Mouse (Mus musculus): Measurements from ENCODE around the gene Snu13. TPM values are rescaled to one million over a fixed set of nuclear protein-coding genes. Genes with fewer than 3 reads are reported as not detected.

Gene Snu13
- 111 and 121 TPM in 2 replicates for polyA plus RNA-seq (2015; fragmentation: Nextera tagmentation; extraction: Ambion mirVana)

DNA sequence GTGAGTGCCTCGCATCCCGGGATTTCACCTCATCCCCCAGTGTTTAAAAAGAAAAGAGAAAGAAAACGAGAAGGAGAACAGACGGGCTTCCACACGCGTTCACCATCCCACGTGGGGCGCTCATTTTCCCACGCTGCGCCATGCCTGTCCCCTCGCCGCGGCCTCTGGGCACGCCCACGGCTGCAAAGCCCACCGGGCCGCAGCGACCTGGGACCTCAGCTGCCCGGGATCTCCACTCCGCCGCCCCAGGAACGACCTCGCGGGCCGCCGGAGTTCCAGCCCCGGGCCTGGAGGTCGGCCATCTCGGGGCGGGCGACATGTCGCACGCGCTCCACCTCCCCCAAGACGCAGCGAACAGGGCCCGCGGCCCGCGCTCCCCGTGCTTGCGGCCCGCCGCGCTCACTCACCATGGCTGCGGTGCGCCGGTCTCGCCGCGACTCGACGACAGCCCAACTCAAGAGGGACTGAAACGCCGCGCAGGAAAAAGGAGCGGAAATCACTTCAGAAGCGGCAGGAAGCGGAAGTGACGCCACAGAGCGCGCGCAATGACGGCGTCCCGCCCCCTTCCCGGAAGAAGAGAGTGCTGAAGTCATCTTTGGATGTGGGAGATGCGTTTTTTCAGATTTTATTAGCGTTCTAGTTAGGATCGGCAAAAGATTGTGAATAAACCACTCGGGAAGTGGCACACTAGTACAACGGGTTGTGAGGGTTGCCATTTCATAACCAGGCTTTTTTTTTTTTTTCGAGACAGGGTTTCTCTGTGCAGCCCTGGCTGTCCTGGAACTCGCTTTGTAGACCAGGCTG, at the start of gene Snu13:
Snu13 (minus strand) TSS at position 519 of the 804 bp plus-strand sequence.
- WGBS (ENCODE audit: insufficient replicate concordance) = under 1% methylated on average over 74 of the region's 74 CpGs
- H3K9ac ChIP-seq (ENCODE audit: low read depth, low read length) = peak within 1 kb of the TSS; percentile 93
- H3K27me3 ChIP-seq (ENCODE audit: control insufficient read depth, insufficient read depth, low read depth, low read length) = no peaks in the 10 kb centered on the region
- H3K9me3 ChIP-seq (replicated peaks; ENCODE audit: control insufficient read depth, low read length) = no peaks in the 10 kb centered on the region
- peak within 1 kb of the TSS; percentile 96 for H3K4me3 ChIP-seq (ENCODE audit: low read depth, low read length)
- peak within 1 kb of the TSS; percentile 83 for H3K27ac ChIP-seq (ENCODE audit: low read length)
- ATAC-seq (ENCODE audit: low read depth) = peak; percentile 85
- H3K4me1 ChIP-seq (ENCODE audit: control insufficient read depth, low read depth, low read length) = peaks cover 13% of the 10 kb centered on the region
- H3K4me2 ChIP-seq (ENCODE audit: low read depth, low read length) = peak within 1 kb of the TSS; percentile 82
- H3K36me3 ChIP-seq (ENCODE audit: control insufficient read depth, insufficient read depth) = peaks cover 12% of the 10 kb centered on the region; the same call in 1 of the 2 replicates

DNA sequence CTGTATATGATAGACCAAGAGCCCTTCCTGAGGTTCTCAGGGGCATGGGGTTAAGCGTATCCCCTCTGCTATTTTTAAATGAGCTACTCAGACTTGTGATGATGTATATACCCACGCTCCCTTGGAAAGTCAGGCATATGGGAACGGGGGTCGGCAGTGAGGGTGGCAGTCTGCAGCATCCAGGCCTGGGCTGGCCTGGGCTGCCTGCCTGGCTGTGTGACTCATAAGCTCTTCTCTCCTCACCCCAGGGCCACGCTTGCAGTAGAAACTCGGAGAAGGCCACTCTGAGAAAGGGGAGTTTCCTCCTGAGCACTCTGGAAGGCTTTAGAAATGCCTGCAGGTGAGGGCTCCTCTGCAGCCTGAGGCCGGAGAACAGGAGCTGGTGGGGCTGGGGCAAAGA, 43.7 kb upstream of the Snu13 start:
- Histone ChIP-seq H3K27ac (ENCODE audit: low read length) (no peak overlapping the region), H3K27me3 (ENCODE audit: control insufficient read depth, insufficient read depth, low read depth, low read length) (peaks cover 3% of the 10 kb centered on the region; the same call in 1 of the 2 replicates)
- 61% methylated on average over 7 of the region's 7 CpGs for WGBS (ENCODE audit: insufficient replicate concordance)

DNA sequence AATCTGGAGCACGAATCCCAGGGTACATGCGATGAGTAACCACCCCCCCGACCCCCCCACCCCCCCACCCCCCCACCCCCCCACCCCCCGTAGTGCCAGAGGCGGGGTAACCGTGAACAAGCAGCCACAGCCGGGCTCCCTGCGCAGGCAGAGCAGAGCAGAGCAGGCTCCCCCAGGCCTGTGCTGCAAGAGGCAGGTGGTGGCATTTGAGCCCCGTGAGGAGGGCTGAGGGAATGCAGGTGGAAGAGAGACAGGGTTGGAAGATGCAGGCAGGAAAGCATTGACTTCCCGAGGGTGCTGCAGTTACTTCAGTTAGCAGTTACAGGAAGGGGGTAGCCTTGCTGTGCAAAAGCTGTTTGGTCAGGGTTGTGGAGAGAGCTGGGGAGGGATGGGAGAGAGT, 39.9 kb upstream of the Snu13 start:
- 14% methylated on average over 10 of the region's 10 CpGs for WGBS (ENCODE audit: insufficient replicate concordance)
- no peak for ATAC-seq (ENCODE audit: low read depth)

More for the DNA sequence above, 43.7 kb upstream of the Snu13 start:
- Histone ChIP-seq H3K4me2 (ENCODE audit: low read depth, low read length) (no peak overlapping the region), H3K9me3 (replicated peaks; ENCODE audit: control insufficient read depth, low read length) (no peaks in the 10 kb centered on the region), H3K4me3 (ENCODE audit: low read depth, low read length) (no peak overlapping the region), H3K9ac (ENCODE audit: low read depth, low read length) (no peak overlapping the region), H3K36me3 (ENCODE audit: control insufficient read depth, insufficient read depth) (no peaks in the 10 kb centered on the region), H3K4me1 (ENCODE audit: control insufficient read depth, low read depth, low read length) (no peaks in the 10 kb centered on the region)
- no peak for ATAC-seq (ENCODE audit: low read depth)

DNA sequence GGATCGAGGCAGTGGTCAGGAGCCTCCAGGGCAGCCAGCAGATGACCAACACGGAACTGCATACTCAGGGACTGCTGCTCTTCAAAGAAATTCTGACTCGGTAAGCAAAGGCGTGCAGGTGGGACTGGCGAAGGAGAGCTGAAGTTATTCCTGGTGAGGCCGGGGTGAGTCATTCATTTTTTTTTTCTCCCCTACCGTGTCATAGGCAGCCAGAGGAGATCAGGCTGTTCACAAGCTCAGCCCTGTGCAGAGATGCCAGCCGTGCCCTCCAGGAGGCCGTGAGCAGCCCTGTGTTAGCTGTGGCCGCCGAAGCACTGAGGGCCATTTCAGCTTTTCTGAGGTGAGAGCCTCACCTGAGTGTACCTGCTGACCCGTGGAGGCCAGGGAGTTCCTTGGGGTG, 38.7 kb upstream of the Snu13 start:
- Histone ChIP-seq H3K4me2 (ENCODE audit: low read depth, low read length) (no peak overlapping the region), H3K9me3 (replicated peaks; ENCODE audit: control insufficient read depth, low read length) (no peaks in the 10 kb centered on the region), H3K9ac (ENCODE audit: low read depth, low read length) (no peak overlapping the region), H3K36me3 (ENCODE audit: control insufficient read depth, insufficient read depth) (no peaks in the 10 kb centered on the region), H3K27me3 (ENCODE audit: control insufficient read depth, insufficient read depth, low read depth, low read length) (peaks cover 3% of the 10 kb centered on the region), H3K4me1 (ENCODE audit: control insufficient read depth, low read depth, low read length) (no peaks in the 10 kb centered on the region), H3K4me3 (ENCODE audit: low read depth, low read length) (no peak overlapping the region), H3K27ac (ENCODE audit: low read length) (no peak overlapping the region)
- WGBS (ENCODE audit: insufficient replicate concordance) = 70% methylated on average over 12 of the region's 12 CpGs
- ATAC-seq (ENCODE audit: low read depth) = no peak

More for the DNA sequence above, 39.9 kb upstream of the Snu13 start:
- Histone ChIP-seq H3K9me3 (replicated peaks; ENCODE audit: control insufficient read depth, low read length) (no peaks in the 10 kb centered on the region), H3K4me2 (ENCODE audit: low read depth, low read length) (no peak overlapping the region), H3K36me3 (ENCODE audit: control insufficient read depth, insufficient read depth) (no peaks in the 10 kb centered on the region), H3K4me3 (ENCODE audit: low read depth, low read length) (no peak overlapping the region), H3K4me1 (ENCODE audit: control insufficient read depth, low read depth, low read length) (no peaks in the 10 kb centered on the region), H3K27ac (ENCODE audit: low read length) (no peak overlapping the region), H3K9ac (ENCODE audit: low read depth, low read length) (no peak overlapping the region), H3K27me3 (ENCODE audit: control insufficient read depth, insufficient read depth, low read depth, low read length) (peaks cover 3% of the 10 kb centered on the region)

DNA sequence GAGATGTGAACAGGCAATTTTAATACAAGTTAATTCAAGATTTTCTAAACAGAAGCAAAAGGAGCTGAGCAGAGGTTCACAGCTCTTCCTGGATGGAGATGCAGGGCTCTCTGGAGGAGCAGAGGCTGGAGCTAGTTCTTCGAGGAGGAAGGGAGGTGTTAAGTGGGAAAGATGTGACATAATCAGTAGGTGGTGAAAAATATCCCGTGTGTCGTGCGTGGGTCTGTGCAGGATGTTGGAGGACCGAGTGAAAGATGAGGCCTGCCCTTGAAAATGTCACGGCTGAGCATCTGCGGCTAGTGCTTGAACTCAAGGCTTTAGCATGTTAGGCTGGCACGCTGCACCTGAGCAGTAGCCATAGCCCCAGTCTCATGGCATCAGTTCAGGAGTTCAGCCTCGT, 38.2 kb upstream of the Snu13 start:
- no peak overlapping the region for H3K27ac ChIP-seq (ENCODE audit: low read length)
- H3K9ac ChIP-seq (ENCODE audit: low read depth, low read length) = no peak overlapping the region
- H3K36me3 ChIP-seq (ENCODE audit: control insufficient read depth, insufficient read depth) = no peaks in the 10 kb centered on the region
- peaks cover 3% of the 10 kb centered on the region for H3K27me3 ChIP-seq (ENCODE audit: control insufficient read depth, insufficient read depth, low read depth, low read length)
- no peak for ATAC-seq (ENCODE audit: low read depth)
- H3K9me3 ChIP-seq (replicated peaks; ENCODE audit: control insufficient read depth, low read length) = no peaks in the 10 kb centered on the region
- H3K4me3 ChIP-seq (ENCODE audit: low read depth, low read length) = no peak overlapping the region
- H3K4me2 ChIP-seq (ENCODE audit: low read depth, low read length) = no peak overlapping the region
- no peaks in the 10 kb centered on the region for H3K4me1 ChIP-seq (ENCODE audit: control insufficient read depth, low read depth, low read length)
- 71% methylated on average over 9 of the region's 9 CpGs for WGBS (ENCODE audit: insufficient replicate concordance)

DNA sequence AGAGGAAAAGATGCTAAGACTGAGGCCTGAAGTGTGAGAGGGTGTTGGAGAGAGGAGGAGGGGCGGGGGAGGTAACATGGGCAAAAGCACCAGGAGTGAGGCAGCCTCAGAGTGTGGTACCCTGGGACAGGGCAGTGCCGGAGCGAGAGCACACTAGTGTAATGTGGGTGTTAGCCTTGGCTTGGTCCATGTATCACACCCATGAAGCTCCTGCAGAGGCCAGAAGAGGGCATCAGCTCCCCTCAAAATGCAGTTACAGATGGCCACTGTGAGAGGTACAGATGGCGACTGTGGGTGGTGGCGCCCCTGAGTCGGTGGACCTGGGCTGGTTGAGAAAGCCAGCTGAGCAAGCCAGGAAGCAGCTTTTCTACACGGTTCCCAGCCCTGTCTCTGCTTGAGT, 33.8 kb upstream of the Snu13 start:
- H3K27ac ChIP-seq (ENCODE audit: low read length) = no peak overlapping the region
- WGBS (ENCODE audit: insufficient replicate concordance) = 26% methylated on average over 7 of the region's 7 CpGs
- H3K36me3 ChIP-seq (ENCODE audit: control insufficient read depth, insufficient read depth) = no peaks in the 10 kb centered on the region
- H3K4me3 ChIP-seq (ENCODE audit: low read depth, low read length) = no peak overlapping the region
- H3K4me2 ChIP-seq (ENCODE audit: low read depth, low read length) = no peak overlapping the region
- H3K4me1 ChIP-seq (ENCODE audit: control insufficient read depth, low read depth, low read length) = no peaks in the 10 kb centered on the region
- ATAC-seq (ENCODE audit: low read depth) = no peak
- H3K9ac ChIP-seq (ENCODE audit: low read depth, low read length) = no peak overlapping the region
- H3K27me3 ChIP-seq (ENCODE audit: control insufficient read depth, insufficient read depth, low read depth, low read length) = no peaks in the 10 kb centered on the region; the same call in 1 of the 2 replicates
- H3K9me3 ChIP-seq (replicated peaks; ENCODE audit: control insufficient read depth, low read length) = no peaks in the 10 kb centered on the region

DNA sequence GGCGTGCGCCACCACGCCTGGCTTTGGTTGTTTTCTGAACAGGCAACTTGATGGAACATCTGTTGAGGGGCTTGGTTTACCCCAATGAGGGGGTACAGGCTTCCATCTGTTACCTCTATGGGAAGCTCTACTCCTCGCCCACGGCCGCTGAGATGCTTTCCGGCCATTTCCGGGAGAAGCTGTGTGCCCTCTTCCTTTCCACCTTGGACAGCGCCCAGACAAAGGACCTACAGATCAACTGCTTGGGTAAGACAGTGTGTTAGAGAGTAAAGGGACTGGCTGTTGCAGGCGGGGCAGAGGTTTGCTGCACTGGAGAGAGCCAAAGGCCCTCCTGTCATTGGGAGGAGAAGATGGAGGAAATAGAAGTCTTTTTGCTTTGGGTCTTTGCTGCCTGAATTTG, 32.5 kb upstream of the Snu13 start:
- H3K27ac ChIP-seq (ENCODE audit: low read length) = no peak overlapping the region
- no peaks in the 10 kb centered on the region for H3K9me3 ChIP-seq (replicated peaks; ENCODE audit: control insufficient read depth, low read length)
- no peaks in the 10 kb centered on the region; the same call in 1 of the 2 replicates for H3K27me3 ChIP-seq (ENCODE audit: control insufficient read depth, insufficient read depth, low read depth, low read length)
- H3K4me1 ChIP-seq (ENCODE audit: control insufficient read depth, low read depth, low read length) = no peaks in the 10 kb centered on the region
- H3K4me3 ChIP-seq (ENCODE audit: low read depth, low read length) = no peak overlapping the region
- ATAC-seq (ENCODE audit: low read depth) = no peak
- H3K9ac ChIP-seq (ENCODE audit: low read depth, low read length) = no peak overlapping the region
- H3K36me3 ChIP-seq (ENCODE audit: control insufficient read depth, insufficient read depth) = no peaks in the 10 kb centered on the region
- no peak overlapping the region for H3K4me2 ChIP-seq (ENCODE audit: low read depth, low read length)
- 48% methylated on average over 10 of the region's 10 CpGs for WGBS (ENCODE audit: insufficient replicate concordance)

DNA sequence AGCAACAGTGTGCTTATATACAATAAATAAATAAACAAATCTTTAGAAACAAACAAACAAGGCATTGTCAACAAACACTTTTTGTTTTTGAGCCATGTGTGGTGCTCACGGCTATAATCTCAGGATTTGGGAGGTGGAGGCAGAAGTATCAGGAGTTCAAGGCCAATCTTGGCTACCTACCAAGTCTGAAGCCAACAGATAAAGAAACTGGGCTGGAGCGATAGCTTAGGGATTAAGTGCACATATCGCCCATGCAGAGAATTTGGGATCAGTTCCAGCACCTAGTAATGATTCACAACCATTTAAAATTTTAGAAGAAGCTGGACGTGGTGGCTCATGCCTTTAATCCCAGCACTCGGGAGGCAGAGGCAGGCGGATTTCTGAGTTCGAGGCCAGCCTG, 26.1 kb upstream of the Snu13 start:
- no peak overlapping the region for H3K27ac ChIP-seq (ENCODE audit: low read length)

DNA sequence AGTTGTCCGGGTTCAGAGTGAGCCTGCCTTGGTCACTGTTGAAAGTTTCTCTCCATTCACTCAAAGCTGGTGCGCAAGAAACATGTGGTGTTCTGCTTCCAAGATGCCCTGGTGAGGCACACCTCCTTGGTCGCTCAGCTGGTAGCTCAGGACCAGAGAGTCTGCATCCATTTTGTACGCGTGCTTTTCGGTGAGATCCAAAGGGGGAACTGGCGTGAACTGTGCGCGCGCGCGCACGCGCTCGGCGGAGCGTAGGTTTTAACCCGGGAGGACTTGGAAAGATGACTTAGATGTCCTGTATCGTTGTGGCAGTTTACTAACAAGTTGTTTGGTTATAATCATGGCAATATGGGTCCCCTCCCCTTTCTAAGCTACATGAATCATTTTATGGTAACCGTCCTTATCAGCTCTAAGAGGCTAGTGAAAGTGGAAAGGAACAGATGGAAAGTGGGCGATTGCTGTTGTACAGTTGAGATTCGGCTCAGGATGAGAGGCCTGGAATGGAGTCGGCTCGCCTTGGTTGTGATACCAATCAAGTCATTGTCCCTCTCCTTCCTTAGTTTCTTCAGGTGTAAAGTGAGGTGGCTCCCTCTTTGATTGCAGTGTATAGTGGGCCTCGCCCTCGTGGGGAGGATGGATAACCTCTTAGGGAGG, 24.5 kb upstream of the Snu13 start:
- Histone ChIP-seq H3K4me3 (ENCODE audit: low read depth, low read length) (no peak overlapping the region), H3K36me3 (ENCODE audit: control insufficient read depth, insufficient read depth) (no peaks in the 10 kb centered on the region), H3K27me3 (ENCODE audit: control insufficient read depth, insufficient read depth, low read depth, low read length) (peaks cover 32% of the 10 kb centered on the region), H3K27ac (ENCODE audit: low read length) (no peak overlapping the region), H3K9ac (ENCODE audit: low read depth, low read length) (no peak overlapping the region), H3K9me3 (replicated peaks; ENCODE audit: control insufficient read depth, low read length) (no peaks in the 10 kb centered on the region), H3K4me2 (ENCODE audit: low read depth, low read length) (no peak overlapping the region), H3K4me1 (ENCODE audit: control insufficient read depth, low read depth, low read length) (no peaks in the 10 kb centered on the region)
- 77% methylated on average over 26 of the region's 26 CpGs for WGBS (ENCODE audit: insufficient replicate concordance)
- ATAC-seq (ENCODE audit: low read depth) = no peak

More for the DNA sequence above, 26.1 kb upstream of the Snu13 start:
- no peaks in the 10 kb centered on the region for H3K4me1 ChIP-seq (ENCODE audit: control insufficient read depth, low read depth, low read length)
- no peaks in the 10 kb centered on the region for H3K9me3 ChIP-seq (replicated peaks; ENCODE audit: control insufficient read depth, low read length)
- no peaks in the 10 kb centered on the region for H3K36me3 ChIP-seq (ENCODE audit: control insufficient read depth, insufficient read depth)
- H3K9ac ChIP-seq (ENCODE audit: low read depth, low read length) = no peak overlapping the region
- ATAC-seq (ENCODE audit: low read depth) = no peak
- 61% methylated on average over 7 of the region's 7 CpGs for WGBS (ENCODE audit: insufficient replicate concordance)
- no peak overlapping the region for H3K4me3 ChIP-seq (ENCODE audit: low read depth, low read length)
- H3K27me3 ChIP-seq (ENCODE audit: control insufficient read depth, insufficient read depth, low read depth, low read length) = peaks cover 32% of the 10 kb centered on the region
- H3K4me2 ChIP-seq (ENCODE audit: low read depth, low read length) = no peak overlapping the region

Measured in liver, embryonic 16.5 days (tissue).